Mouse (Mus musculus) ES-E14 (cell line): ENCODE results near the gene Bsn.

Source experiments
- MAFK ChIP-seq: IDR thresholded peaks from 2 replicates; pipeline ENCODE4 v1.6.1; 2014; ENCODE audit warnings: mild to moderate bottlenecking, low read depth, low read length, inconsistent platforms; ENCODE audit not compliant: insufficient read depth
- ZNF384 ChIP-seq: IDR thresholded peaks from 2 replicates; pipeline ENCODE4 v1.6.1; 2012; ENCODE audit warnings: low read depth, low read length, inconsistent platforms

DNA sequence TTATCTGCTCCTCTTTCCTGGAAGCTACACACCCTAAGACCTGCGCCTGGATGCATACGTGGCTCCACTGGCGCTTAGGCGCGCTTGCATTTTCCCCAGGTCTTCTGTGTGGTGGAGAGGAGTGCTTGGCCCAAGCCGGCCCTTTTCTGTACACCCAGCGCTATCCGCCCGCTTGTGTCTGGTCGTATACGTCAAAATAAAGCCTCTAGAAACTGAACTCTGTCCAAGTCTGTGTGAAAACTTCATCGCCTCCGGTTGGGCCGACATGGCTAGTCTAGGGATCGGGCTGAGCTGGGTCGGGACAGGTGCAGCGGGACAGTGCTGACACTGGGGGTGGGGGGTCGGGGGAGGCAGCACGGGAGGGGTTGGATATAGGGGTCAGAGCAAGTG lies 141.6 kb downstream of the Bsn start:
- TF ChIP-seq ZNF384 (no peak), MAFK (no peak)
